Mouse (Mus musculus) heart, postnatal 0 days (tissue): ENCODE measurements around the gene Ptgs1.

Experiments
- CTCF ChIP-seq: IDR thresholded peaks from 2 replicates; pipeline ENCODE4 v1.5.1; 2016; ENCODE audit warnings: antibody characterized with exemption, control low read depth, low read depth
- EP300 ChIP-seq: IDR thresholded peaks from 2 replicates; pipeline ENCODE4 v1.6.1; 2016; ENCODE audit warnings: antibody characterized with exemption, low read depth

GRCm38 (mm10) chr2:36278760-36279159 lies 48.5 kb downstream of the Ptgs1 start:
- no peak for TF ChIP-seq EP300
- TF ChIP-seq CTCF = no peak
